Mouse (Mus musculus): ENCODE results near the gene Shisa8.

DNA sequence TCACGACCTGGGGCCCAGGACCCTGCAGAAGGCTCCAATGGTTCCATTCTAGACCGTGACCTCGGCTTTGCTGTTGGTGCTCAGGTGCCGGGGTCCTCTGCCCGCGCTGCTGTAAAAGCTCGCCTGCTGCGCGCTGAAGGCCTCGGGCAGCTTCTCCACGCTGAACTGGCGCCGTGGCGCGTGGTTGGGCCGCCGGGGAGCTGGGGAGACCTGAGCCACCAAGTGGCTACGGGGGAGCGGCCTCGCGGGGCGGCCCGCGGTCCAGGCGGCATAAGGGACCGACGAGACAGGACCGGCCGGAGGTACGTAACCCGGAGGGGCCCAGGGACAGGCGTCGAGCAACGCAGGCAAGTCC lies 5.5 kb downstream of the Shisa8 start:
- TF ChIP-seq POLR2A (IDR thresholded peaks at IDR 0.05; ENCODE audit: borderline replicate concordance, extremely low read depth, insufficient read depth, insufficient read length, poor library complexity, severe bottlenecking) (no peak), CTCF (IDR thresholded peaks at IDR 0.05; ENCODE audit: borderline replicate concordance, extremely low read depth, insufficient read depth, insufficient read length) (no peak)
